Mouse (Mus musculus): ENCODE data around the gene 4930470P17Rik.

DNA sequence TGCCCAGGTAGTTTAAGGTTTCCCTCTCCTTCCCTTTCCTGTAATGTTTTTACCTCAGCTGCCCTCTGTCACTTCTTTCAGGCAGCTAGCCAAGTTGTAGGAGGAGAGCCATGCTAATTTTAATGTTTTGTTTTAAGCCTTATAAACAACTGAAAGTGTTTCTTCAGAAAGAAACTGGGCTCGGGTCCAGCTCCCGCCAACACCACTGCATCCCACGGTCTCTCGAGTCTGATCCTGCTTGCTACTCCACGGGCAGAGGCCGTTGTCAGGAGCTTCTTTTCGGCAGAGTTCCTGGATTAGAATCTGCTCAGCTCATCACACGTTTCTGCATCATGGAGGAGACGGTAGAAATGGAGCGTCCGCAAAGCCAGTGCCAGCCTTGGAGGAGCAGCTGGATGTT, 46.7 kb upstream of the 4930470P17Rik start:
- TF ChIP-seq POLR2A (IDR thresholded peaks at IDR 0.05; ENCODE audit: insufficient read depth, low read depth, low read length) (no peak), EP300 (IDR thresholded peaks at IDR 0.05; ENCODE audit: insufficient read depth, low read depth, low read length) (no peak)

Data from heart, adult 2 months (tissue).